Mouse (Mus musculus) Patski (cell line): ENCODE data around the gene Dbx1. TPM values are rescaled to one million over a fixed set of nuclear protein-coding genes. Genes with fewer than 3 reads are reported as not detected.

Source experiments
- ATAC-seq: fragments of 100-300 bp; one replicate; pipeline ENCODE4 v1.8.0; 2021
- CTCF ChIA-PET: fragments of 350-600 bp; sonication (Branson Sonifier 250); formaldehyde crosslinking; loops from one replicate; lab custom pipeline; 2022; ENCODE audit warnings: inconsistent platforms; lab: Charles Lee
- POLR2A ChIA-PET: fragments of 350-600 bp; sonication (Branson Sonifier 250); formaldehyde crosslinking; loops from one replicate; lab custom pipeline; 2022; ENCODE audit warnings: antibody characterized with exemption, inconsistent platforms; lab: Charles Lee
- DNase-seq: peaks from one replicate; pipeline ENCODE4 v3.0.0-alpha.2; 2011; ENCODE audit warnings: low read depth, low spot score
- H3K27me3 ChIP-seq: fragments of 371-371 bp; one replicate; pipeline ENCODE4 v1.5.1; 2021
- CTCF ChIP-seq: fragments of 100-300 bp; IDR thresholded peaks from one replicate; pipeline ENCODE4 v1.5.1; 2021
- in situ Hi-C: fragments of 300-500 bp; cut with MboI; formaldehyde crosslinking; loops from 3 replicates; pipeline ENCODE4 v1.11.1; 2018; ENCODE audit warnings: low pct_unique_long_range_greater_than_20kb, mixed read lengths
- polyA plus RNA-seq: library from polyadenylated mRNA; unstranded; gene quantifications from one replicate; pipeline ENCODE4 v1.2.3, GENCODE M21; 2021

Dbx1 gene
- polyA plus RNA-seq, 1 experiment from 2014 or later, result not detected

DNA sequence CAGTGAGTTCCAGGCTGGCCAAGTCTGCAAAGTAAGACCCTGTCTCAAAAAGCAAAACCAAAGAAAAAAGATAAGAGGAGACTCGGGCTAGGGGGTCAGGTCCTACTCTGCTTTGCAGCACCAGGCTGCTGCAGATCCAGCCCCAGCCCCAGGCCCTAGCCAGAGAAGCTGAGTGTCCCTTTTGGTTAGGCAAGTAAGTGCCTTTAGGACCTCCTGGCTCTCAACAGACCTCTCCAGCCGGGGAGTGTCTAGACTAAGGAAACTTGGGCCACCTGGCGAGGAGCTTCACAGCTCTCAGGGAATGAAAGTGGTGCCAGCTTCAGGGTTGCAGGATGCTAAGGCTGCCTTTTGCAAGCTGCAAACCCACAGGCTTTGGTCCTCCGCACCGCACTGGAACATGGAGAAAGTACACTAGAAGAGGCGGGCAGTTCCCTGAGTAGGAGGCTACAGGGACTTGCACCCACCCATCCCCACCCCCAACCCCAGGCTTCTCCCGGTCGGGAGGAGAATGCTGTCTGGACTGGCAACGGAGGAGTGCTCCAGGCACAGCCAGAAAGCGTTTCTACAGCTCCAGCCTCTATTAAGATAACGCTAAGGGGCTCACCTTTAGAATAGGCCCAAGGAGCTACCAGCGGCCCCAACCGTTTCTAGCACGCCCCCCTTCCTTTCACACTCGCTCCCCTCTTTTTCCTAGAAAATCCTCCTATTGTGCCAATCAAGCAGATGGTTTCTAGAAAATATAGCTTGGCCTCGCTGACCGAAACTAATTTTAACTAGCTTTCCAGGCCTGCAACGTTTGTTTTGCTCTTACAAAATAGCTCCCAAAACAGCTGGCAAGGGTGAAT, 3.4 kb upstream of the Dbx1 start:
- ChIA-PET CTCF (interaction anchor here (0.7 to 2.0 kb wide), 3 partner anchors 112 to 265 kb away, joined by 3 to 6 read pairs (median 3); no protein-coding TSS in a partner anchor), POLR2A (no interaction called here)
- TF ChIP-seq CTCF, result no peak
- in situ Hi-C loops, result no loop called here
- H3K27me3 ChIP-seq, result peaks cover 14% of the 10 kb centered on the region
- no peak for ATAC-seq
- no peak for DNase-seq

DNA sequence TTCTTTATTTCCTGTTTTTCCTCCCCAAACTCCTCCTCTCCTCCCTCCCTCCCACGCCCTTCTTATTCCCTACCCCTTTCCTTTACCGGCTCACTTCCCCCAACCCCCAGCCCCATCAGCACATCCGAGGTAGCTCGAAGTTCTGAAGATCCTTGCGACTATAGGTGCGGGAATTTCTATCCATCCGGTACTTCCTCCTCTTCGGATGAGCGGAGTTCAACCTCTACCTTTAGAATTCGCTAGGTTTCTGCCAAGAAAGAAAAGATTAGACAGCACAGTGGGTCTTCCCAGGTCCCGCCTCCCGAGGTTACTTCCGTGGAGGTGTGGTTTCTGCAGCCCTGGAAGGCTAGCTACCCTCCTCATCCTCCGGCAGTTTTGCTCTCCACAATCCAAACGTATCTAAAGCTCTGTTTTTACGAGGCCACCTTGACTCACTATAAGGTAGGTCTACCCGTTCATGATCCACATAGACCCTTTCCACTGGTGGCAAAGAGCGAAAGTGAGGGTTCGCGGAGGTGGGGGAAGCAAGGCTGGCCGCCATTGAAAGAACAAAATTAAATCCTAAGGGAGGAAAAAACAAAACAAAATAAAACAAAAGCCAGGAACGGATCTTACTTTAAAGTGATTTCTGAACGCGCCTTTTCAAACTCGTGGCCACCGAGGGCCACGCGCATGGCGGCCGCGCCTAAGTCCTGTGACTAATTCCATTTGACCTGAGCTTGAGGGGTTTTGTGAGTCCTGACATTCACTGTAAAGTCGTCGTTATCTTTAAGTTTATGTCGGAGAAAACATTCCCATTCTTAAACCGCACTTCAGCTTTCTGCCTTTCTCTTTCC, 2.5 kb upstream of the Dbx1 start:
- ChIA-PET CTCF (interaction anchor here (0.9 to 2.0 kb wide), 4 partner anchors 12 to 116 kb away, joined by 3 to 6 read pairs (median 4); no protein-coding TSS in a partner anchor), POLR2A (no interaction called here)
- DNase-seq, result no peak
- peaks cover 14% of the 10 kb centered on the region for H3K27me3 ChIP-seq
- ATAC-seq, result no peak
- in situ Hi-C loops, result no loop called here
- TF ChIP-seq CTCF, result no peak

DNA sequence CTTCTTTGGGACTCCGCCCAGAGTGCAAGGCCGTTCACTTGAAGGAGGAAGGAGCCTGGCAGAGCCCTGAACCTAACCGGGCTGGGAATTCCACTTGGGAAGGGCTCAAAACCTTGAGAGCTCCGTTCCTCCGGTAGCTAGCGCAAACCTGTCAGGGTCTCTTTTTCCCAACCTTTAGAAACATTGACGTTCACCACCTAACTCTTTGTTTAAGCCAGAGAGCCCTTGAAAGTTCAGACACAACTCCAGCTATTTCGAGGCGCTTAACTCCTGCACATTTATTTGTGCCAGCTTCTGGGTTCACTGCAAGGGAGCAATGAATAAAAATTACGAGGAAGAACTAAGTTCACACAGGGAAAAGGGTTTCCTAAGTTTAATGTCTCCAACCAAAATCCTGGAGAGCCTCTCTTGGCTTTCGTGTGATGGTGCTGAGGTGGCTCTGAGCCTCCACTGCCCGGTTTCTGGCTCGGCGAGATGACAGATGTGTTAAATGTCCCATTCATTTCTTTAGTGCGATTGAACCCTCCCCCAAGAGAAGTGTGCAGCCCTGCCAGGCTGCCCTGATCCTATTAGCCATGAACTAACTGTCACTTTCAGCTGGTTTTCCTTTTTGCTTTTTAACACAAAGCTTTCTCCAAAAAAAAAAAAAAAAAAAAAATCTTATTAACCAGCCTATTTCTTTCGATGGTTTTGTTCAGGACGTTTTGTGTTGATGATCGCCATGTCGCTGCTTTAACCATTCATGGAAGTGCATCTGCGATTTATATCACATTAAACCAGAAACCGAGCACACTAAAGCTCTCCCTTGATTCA, 1.4 kb upstream of the Dbx1 start:
- H3K27me3 ChIP-seq, result peaks cover 14% of the 10 kb centered on the region
- DNase-seq (no peak), ATAC-seq (no peak)
- no peak for TF ChIP-seq CTCF
- CTCF ChIA-PET, result interaction anchor here (0.9 to 1.3 kb wide), 2 partner anchors 11 to 21 kb away, joined by 3 to 4 read pairs; no protein-coding TSS in a partner anchor
- POLR2A ChIA-PET, result no interaction called here
- in situ Hi-C loops, result no loop called here

DNA sequence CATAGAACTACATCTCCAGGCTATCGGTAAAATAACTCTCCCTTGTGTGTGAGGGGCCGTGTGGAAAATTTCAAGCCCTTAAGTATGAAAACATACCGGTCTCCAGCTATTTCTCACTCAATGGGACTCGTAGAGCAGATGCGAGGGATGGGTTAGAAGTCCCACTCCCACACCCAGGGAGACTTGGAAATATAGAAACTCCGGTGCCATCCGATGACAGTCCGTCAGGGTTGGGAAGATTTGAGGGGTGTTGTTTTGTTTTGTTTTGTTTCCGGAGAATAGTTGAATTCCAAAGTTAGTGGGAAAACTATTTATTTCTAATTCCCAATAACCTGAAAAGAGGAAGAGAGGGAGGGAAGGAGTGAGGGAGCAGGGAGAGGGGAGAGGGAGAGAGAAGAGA, 632 bp upstream of the Dbx1 start:
- POLR2A ChIA-PET, result no interaction called here
- CTCF ChIA-PET, result no interaction called here
- TF ChIP-seq CTCF, result no peak
- DNase-seq (no peak), ATAC-seq (no peak)
- peaks cover 14% of the 10 kb centered on the region for H3K27me3 ChIP-seq
- in situ Hi-C loops, result no loop called here

GRCm38 (mm10) chr7:49635971-49636370, 678 bp downstream of the Dbx1 start:
- H3K27me3 ChIP-seq, result peaks cover 14% of the 10 kb centered on the region
- no peak for TF ChIP-seq CTCF
- DNase-seq, result no peak
- in situ Hi-C loops, result no loop called here
- no peak for ATAC-seq
- ChIA-PET CTCF (no interaction called here), POLR2A (no interaction called here)

DNA sequence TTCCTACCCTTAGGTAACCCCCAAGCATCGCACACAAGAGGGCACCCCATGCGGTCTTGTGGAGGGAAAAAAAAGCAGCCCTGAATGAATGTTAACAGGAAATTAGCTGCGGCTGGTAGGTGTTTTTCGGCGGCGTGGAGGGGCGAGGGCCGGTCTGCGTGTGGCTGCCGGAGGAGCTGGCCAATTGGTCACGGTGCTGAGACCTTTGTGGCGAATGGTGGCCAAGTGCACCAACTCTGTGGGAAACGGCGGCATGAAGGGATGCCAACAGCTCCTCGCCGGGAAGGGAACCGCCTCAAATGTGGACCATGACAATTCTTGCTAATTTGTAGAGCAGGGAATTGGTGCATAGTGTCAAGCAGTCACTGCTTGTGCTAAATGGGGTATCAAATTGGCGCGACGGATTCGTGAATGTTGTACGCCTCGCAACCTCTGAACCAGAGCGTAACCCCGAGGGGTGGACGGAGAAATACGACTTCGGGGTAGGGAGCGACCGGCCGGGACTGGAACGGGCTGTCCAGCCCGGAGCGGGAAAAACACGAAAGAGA, 1.5 kb downstream of the Dbx1 start:
- DNase-seq, result no peak
- peaks cover 11% of the 10 kb centered on the region for H3K27me3 ChIP-seq
- in situ Hi-C loops, result no loop called here
- POLR2A ChIA-PET, result no interaction called here
- no peak for TF ChIP-seq CTCF
- ATAC-seq, result no peak
- CTCF ChIA-PET, result interaction anchor here (0.9 kb wide), 1 partner anchor 117 kb away, joined by 3 read pairs; no protein-coding TSS in a partner anchor

GRCm38 (mm10) chr7:49634291-49635073, 2.2 kb downstream of the Dbx1 start:
- no peak for TF ChIP-seq CTCF
- ATAC-seq (no peak), DNase-seq (no peak)
- POLR2A ChIA-PET, result no interaction called here
- H3K27me3 ChIP-seq, result peaks cover 11% of the 10 kb centered on the region
- CTCF ChIA-PET, result interaction anchor here (0.9 kb wide), 1 partner anchor 117 kb away, joined by 3 read pairs; no protein-coding TSS in a partner anchor
- in situ Hi-C loops, result no loop called here

- ChIA-PET POLR2A (no interaction called here), CTCF (no interaction called here)
- ATAC-seq (no peak), DNase-seq (no peak)
- H3K27me3 ChIP-seq, result peaks cover 11% of the 10 kb centered on the region
- in situ Hi-C loops, result no loop called here
- TF ChIP-seq CTCF, result no peak
These were observed 3.2 kb downstream of the Dbx1 start for GRCm38 (mm10) chr7:49633375-49633956.

GRCm38 (mm10) chr7:49632391-49632790, 4.3 kb downstream of the Dbx1 start:
- CTCF ChIA-PET, result no interaction called here
- ATAC-seq (no peak), DNase-seq (no peak)
- peaks cover 11% of the 10 kb centered on the region for H3K27me3 ChIP-seq
- POLR2A ChIA-PET, result no interaction called here
- no peak for TF ChIP-seq CTCF
- in situ Hi-C loops, result no loop called here
